Mouse (Mus musculus) midbrain, embryonic 14.5 days (tissue): Measurements from ENCODE around the gene Qk. TPM values are rescaled to one million over a fixed set of nuclear protein-coding genes. Genes with fewer than 3 reads are reported as not detected.

Experiments used
- ATAC-seq: fragments of 200-750 bp; cut with Nextera tagmentation; 2 replicates; pipeline ENCODE4 v1.8.0; 2017; ENCODE audit warnings: moderate number of reproducible peaks, moderate library complexity; ENCODE audit not compliant: low FRiP score, low TSS enrichment
- DNase-seq: peaks from one replicate; pipeline ENCODE4 v3.0.0-alpha.2; 2015
- H3K27ac ChIP-seq: fragments of 300-500 bp; sonication (generic); replicated peaks from 2 replicates; pipeline ENCODE4 v1.5.1; 2014; ENCODE audit warnings: mild to moderate bottlenecking, low read depth, low read length, moderate library complexity
- H3K27me3 ChIP-seq: fragments of 300-500 bp; sonication (generic); 2 replicates; pipeline ENCODE4 v1.6.1; 2014; ENCODE audit warnings: low read length, control low read depth, mixed read lengths; ENCODE audit not compliant: control insufficient read depth, insufficient read depth
- H3K36me3 ChIP-seq: fragments of 300-500 bp; sonication (generic); 2 replicates; pipeline ENCODE4 v1.6.1; 2014; ENCODE audit warnings: low read length, control low read depth; ENCODE audit not compliant: control insufficient read depth, insufficient read depth
- H3K4me1 ChIP-seq: fragments of 300-500 bp; sonication (generic); 2 replicates; pipeline ENCODE4 v1.6.1; 2014; ENCODE audit warnings: mild to moderate bottlenecking, antibody characterized with exemption, low read length, control low read depth; ENCODE audit not compliant: control insufficient read depth, insufficient read depth
- H3K4me2 ChIP-seq: fragments of 300-500 bp; sonication (generic); 2 replicates; pipeline ENCODE4 v1.6.1; 2014; ENCODE audit warnings: mild to moderate bottlenecking, low read length, moderate library complexity
- H3K4me3 ChIP-seq: fragments of 300-500 bp; sonication (generic); replicated peaks from 2 replicates; pipeline ENCODE4 v1.5.1; 2014; ENCODE audit warnings: low read depth, low read length
- H3K9ac ChIP-seq: fragments of 300-500 bp; sonication (generic); replicated peaks from 2 replicates; pipeline ENCODE4 v1.6.1; 2014; ENCODE audit warnings: mild to moderate bottlenecking, low read length, moderate library complexity
- H3K9me3 ChIP-seq: fragments of 300-500 bp; sonication (generic); 2 replicates; pipeline ENCODE4 v1.6.1; 2016; ENCODE audit warnings: low read length, control low read depth, mixed read lengths; ENCODE audit not compliant: control insufficient read depth
- WGBS: fragments of 180-500 bp; shearing (Covaris S2); extraction: QIAGEN DNeasy Blood & Tissue Kit; methylation state at CpG from one replicate; pipeline ENCODE4 v1.1.7; 2014; 5-methylcytosine and 5-hydroxymethylcytosine counted together
- polyA plus RNA-seq: library from polyadenylated mRNA; unstranded; fragments of >200 nt; fragmentation: Nextera tagmentation; extraction: Ambion mirVana; gene quantifications from 2 replicates; pipeline ENCODE4 v1.2.1, GENCODE M21; 2014

Qk gene
- polyA plus RNA-seq, 1 experiment from 2014 or later, result 62.8 TPM

- 21% methylated on average over 12 of the region's 12 CpGs for WGBS
- no peaks in the 10 kb centered on the region for H3K36me3 ChIP-seq
- H3K4me2 ChIP-seq, result peak overlapping the region; percentile 45
- no peaks in the 10 kb centered on the region for H3K9me3 ChIP-seq
- no peak overlapping the region for H3K27ac ChIP-seq
- H3K27me3 ChIP-seq, result no peaks in the 10 kb centered on the region
- DNase-seq (peak; percentile 68), ATAC-seq (peak; percentile 55; the same call in 1 of the 2 replicates)
- H3K9ac ChIP-seq, result no peak overlapping the region
- peaks cover 16% of the 10 kb centered on the region for H3K4me1 ChIP-seq
- no peak overlapping the region for H3K4me3 ChIP-seq
Observed at GRCm38 (mm10) chr17:10357348-10357747, 37.7 kb upstream of the Qk start.

GRCm38 (mm10) chr17:10356294-10356693 is 36.6 kb upstream of the Qk start:
- Histone ChIP-seq H3K9me3 (no peaks in the 10 kb centered on the region), H3K36me3 (no peaks in the 10 kb centered on the region), H3K27me3 (no peaks in the 10 kb centered on the region), H3K9ac (no peak overlapping the region), H3K4me1 (peaks cover 16% of the 10 kb centered on the region), H3K4me2 (no peak overlapping the region), H3K27ac (no peak overlapping the region), H3K4me3 (no peak overlapping the region)
- DNase-seq (no peak), ATAC-seq (no peak)
- WGBS, result 37% methylated on average over 6 of the region's 6 CpGs

GRCm38 (mm10) chr17:10355746-10356145 is 36.1 kb upstream of the Qk start:
- no peaks in the 10 kb centered on the region for H3K9me3 ChIP-seq
- DNase-seq (peak; percentile 23), ATAC-seq (no peak)
- H3K4me1 ChIP-seq, result peaks cover 16% of the 10 kb centered on the region
- H3K27me3 ChIP-seq, result no peaks in the 10 kb centered on the region
- H3K4me3 ChIP-seq, result no peak overlapping the region
- no peak overlapping the region for H3K4me2 ChIP-seq
- no peak overlapping the region for H3K27ac ChIP-seq
- H3K9ac ChIP-seq, result no peak overlapping the region
- H3K36me3 ChIP-seq, result no peaks in the 10 kb centered on the region
- 48% methylated on average over 8 of the region's 8 CpGs for WGBS

- Histone ChIP-seq H3K27me3 (no peaks in the 10 kb centered on the region), H3K4me3 (no peak overlapping the region), H3K4me2 (no peak overlapping the region), H3K9ac (no peak overlapping the region), H3K4me1 (peaks cover 27% of the 10 kb centered on the region), H3K9me3 (no peaks in the 10 kb centered on the region), H3K27ac (0 out of 2 replicates have a peak overlapping the region, but pooled peaks have one; percentile 14), H3K36me3 (no peaks in the 10 kb centered on the region)
- ATAC-seq (no peak), DNase-seq (no peak)
- WGBS, result 84% methylated on average over 10 of the region's 10 CpGs
Observed at GRCm38 (mm10) chr17:10338286-10338685, 18.6 kb upstream of the Qk start.

GRCm38 (mm10) chr17:10336558-10336957 is 16.9 kb upstream of the Qk start:
- WGBS, result 61% methylated on average over 12 of the region's 12 CpGs
- no peak for ATAC-seq

GRCm38 (mm10) chr17:10335809-10336499 is 16.3 kb upstream of the Qk start:
- peak overlapping the region; percentile 39 for H3K4me3 ChIP-seq
- H3K4me2 ChIP-seq, result peak overlapping the region; percentile 65
- no peaks in the 10 kb centered on the region for H3K27me3 ChIP-seq
- no peaks in the 10 kb centered on the region for H3K9me3 ChIP-seq
- peak overlapping the region; percentile 94 for H3K27ac ChIP-seq
- DNase-seq (peak; percentile 84), ATAC-seq (0 out of 2 replicates have a peak, but pooled peaks have one; percentile 47)
- H3K36me3 ChIP-seq, result no peaks in the 10 kb centered on the region
- peak overlapping the region; percentile 63 for H3K9ac ChIP-seq
- peaks cover 27% of the 10 kb centered on the region for H3K4me1 ChIP-seq
- WGBS, result 4% methylated on average over 16 of the region's 16 CpGs

More at GRCm38 (mm10) chr17:10336558-10336957, 16.9 kb upstream of the Qk start:
- DNase-seq, result no peak
- Histone ChIP-seq H3K9me3 (no peaks in the 10 kb centered on the region), H3K36me3 (no peaks in the 10 kb centered on the region), H3K9ac (no peak overlapping the region; the same call in 1 of the 2 replicates), H3K4me3 (no peak overlapping the region), H3K27me3 (no peaks in the 10 kb centered on the region), H3K4me1 (peaks cover 27% of the 10 kb centered on the region), H3K27ac (peak overlapping the region; percentile 94), H3K4me2 (peak overlapping the region; percentile 65; the same call in 1 of the 2 replicates)

- DNase-seq (peak; percentile 92), ATAC-seq (peak; percentile 92)
- Histone ChIP-seq H3K9ac (peak overlapping the region; percentile 63), H3K4me3 (peak overlapping the region; percentile 39), H3K27me3 (no peaks in the 10 kb centered on the region), H3K27ac (peak overlapping the region; percentile 94), H3K36me3 (no peaks in the 10 kb centered on the region), H3K4me2 (peak overlapping the region; percentile 65), H3K4me1 (peaks cover 27% of the 10 kb centered on the region), H3K9me3 (no peaks in the 10 kb centered on the region)
- 0% methylated on average over 31 of the region's 31 CpGs for WGBS
Observed at GRCm38 (mm10) chr17:10334957-10335690, 15.5 kb upstream of the Qk start.

GRCm38 (mm10) chr17:10334481-10334880 is 14.8 kb upstream of the Qk start:
- H3K4me3 ChIP-seq, result peak overlapping the region; percentile 39
- DNase-seq (no peak), ATAC-seq (no peak)
- peaks cover 27% of the 10 kb centered on the region for H3K4me1 ChIP-seq
- 12% methylated on average over 1 of the region's 1 CpGs for WGBS
- peak overlapping the region; percentile 94 for H3K27ac ChIP-seq
- H3K36me3 ChIP-seq, result no peaks in the 10 kb centered on the region
- peak overlapping the region; percentile 65 for H3K4me2 ChIP-seq
- no peaks in the 10 kb centered on the region for H3K27me3 ChIP-seq
- H3K9me3 ChIP-seq, result no peaks in the 10 kb centered on the region
- peak overlapping the region; percentile 63 for H3K9ac ChIP-seq
